28 mouse cellular contexts compared by ENCODE assay signal in genomic region chr2:170483914-170484313, GRCm38 (mm10). TPM values are rescaled to one million over a fixed set of nuclear protein-coding genes. Genes with fewer than 3 reads are reported as not detected.
DNase-seq lines count a peak whose midpoint lies in the region; TF ChIP-seq lines count a peak whose summit lies in the region.
"Had no signal": no experiment of that assay in that cellular context is flagged by ENCODE, and none has a peak within 500 bp of the region (broad histone marks: within the 10 kb centered on the region; RNA-seq: fewer than 3 reads in every experiment).

No protein-coding gene starts in this region.

- H3K27ac ChIP-seq in CH12.LX (ENCODE audit: insufficient read depth, low read depth), result no peak overlapping the region
- no peak overlapping the region for H3K27ac ChIP-seq in forebrain, embryonic 10.5 days
- H3K27ac ChIP-seq: embryonic facial prominence, embryonic 13.5 days; embryonic facial prominence, embryonic 15.5 days; forebrain, embryonic 13.5 days; forebrain, embryonic 15.5 days had no signal

- H3K4me2 ChIP-seq in CH12.LX (ENCODE audit: insufficient read depth, low read depth, poor library complexity, severe bottlenecking), result no peak overlapping the region
- H3K4me2 ChIP-seq: embryonic facial prominence, embryonic 13.5 days; embryonic facial prominence, embryonic 15.5 days; forebrain, embryonic 13.5 days; forebrain, embryonic 15.5 days had no signal

- 74% methylated on average over 11 of the region's 11 CpGs for WGBS in forebrain, embryonic 10.5 days

- DNase-seq in CH12.LX (ENCODE audit: extremely low read depth), result no peak
- DNase-seq in ES-CJ7 (ENCODE audit: low read depth, low spot score), result peak; percentile 63
- DNase-seq in ZHBTc4 (ENCODE audit: low read depth, low spot score), result peak; percentile 71
- DNase-seq in urinary bladder, adult 2 months (ENCODE audit: low spot score), result no peak
- DNase-seq in forebrain, embryonic 10.5 days (ENCODE audit: extremely low spot score, low spot score), result no peak
- DNase-seq in yolk sac, embryonic 10.5 days (ENCODE audit: low spot score), result no peak
- DNase-seq: adrenal gland, adult 2 months; adrenal gland, postnatal 10 days; adrenal gland, postnatal 25 days; cerebellum, adult 11 months; cerebellum, adult 18-20 months; cerebellum, adult 8-10 months; cerebellum, adult 9-11 months; cerebellum, postnatal 14 days; cerebellum, postnatal 36 days; embryo, embryonic 11 days; forebrain, postnatal 0 days had no signal

- dilution Hi-C loops in CH12.LX (cut with MboI; ENCODE audit: extremely low pct_ligation_motif_present, extremely low pct_unique_long_range_greater_than_20kb, low sequenced_read_pairs), result no loop called here

- H3K27me3 ChIP-seq in CH12.LX (replicated peaks), result peaks cover 69% of the 10 kb centered on the region
- H3K27me3 ChIP-seq in forebrain, embryonic 10.5 days (ENCODE audit: poor library complexity, severe bottlenecking), result peaks cover 25% of the 10 kb centered on the region
- H3K27me3 ChIP-seq: embryonic facial prominence, embryonic 15.5 days; forebrain, embryonic 13.5 days; forebrain, embryonic 15.5 days had no signal

- no peak overlapping the region for H3K9ac ChIP-seq in CH12.LX (ENCODE audit: insufficient read depth, low read depth)
- H3K9ac ChIP-seq: embryonic facial prominence, embryonic 13.5 days; embryonic facial prominence, embryonic 15.5 days; forebrain, embryonic 13.5 days; forebrain, embryonic 15.5 days; forebrain, postnatal 0 days had no signal

- no peaks in the 10 kb centered on the region for H3K79me2 ChIP-seq in CH12.LX (replicated peaks; ENCODE audit: control insufficient read depth, extremely low read depth, insufficient read depth, poor library complexity, severe bottlenecking)

- no peaks in the 10 kb centered on the region for H3K9me3 ChIP-seq in CH12.LX (replicated peaks; ENCODE audit: low read length)
- H3K9me3 ChIP-seq in forebrain, embryonic 10.5 days, result no peaks in the 10 kb centered on the region
- H3K9me3 ChIP-seq: embryonic facial prominence, embryonic 13.5 days; embryonic facial prominence, embryonic 15.5 days; forebrain, embryonic 13.5 days; forebrain, embryonic 15.5 days had no signal

- H3K36me3 ChIP-seq in CH12.LX (replicated peaks in 1 of 2; ENCODE audit: control insufficient read depth in 1 of 2, insufficient read depth in 1 of 2, low read length in 1 of 2), result no peaks in the 10 kb centered on the region
- no peaks in the 10 kb centered on the region for H3K36me3 ChIP-seq in forebrain, embryonic 10.5 days (replicated peaks)
- H3K36me3 ChIP-seq: embryonic facial prominence, embryonic 13.5 days; embryonic facial prominence, embryonic 15.5 days; forebrain, embryonic 15.5 days had no signal

- no peaks in the 10 kb centered on the region for H3K4me1 ChIP-seq in CH12.LX (ENCODE audit: control insufficient read depth in 1 of 2, insufficient read depth in 2 of 2)
- peaks cover 6% of the 10 kb centered on the region for H3K4me1 ChIP-seq in forebrain, embryonic 10.5 days
- H3K4me1 ChIP-seq: embryonic facial prominence, embryonic 13.5 days; embryonic facial prominence, embryonic 15.5 days had no signal

- no peak for TF ChIP-seq RAD21 in CH12.LX (IDR thresholded peaks at IDR 0.05; ENCODE audit: low read depth, low read length)

- no peak overlapping the region for H3K4me3 ChIP-seq in CH12.LX (replicated peaks in 1 of 3; ENCODE audit: low read depth in 2 of 3, low read length in 2 of 3, poor library complexity in 1 of 3)
- H3K4me3 ChIP-seq in forebrain, embryonic 10.5 days, result no peak overlapping the region
- H3K4me3 ChIP-seq: embryonic facial prominence, embryonic 13.5 days; embryonic facial prominence, embryonic 15.5 days; erythroblast, embryonic 14.5 days; forebrain, embryonic 13.5 days; forebrain, embryonic 15.5 days had no signal

- in situ Hi-C loops in CH12.LX (cut with MboI; ENCODE audit: low pct_ligation_motif_present, low pct_unique_long_range_greater_than_20kb, low sequenced_read_pairs), result no loop called here

- no peak for TF ChIP-seq CTCF in CH12.LX (conservative IDR thresholded peaks at IDR 0.05 in 1 of 2, IDR thresholded peaks at IDR 0.05 in 1 of 2; ENCODE audit: low read depth in 2 of 2, low read length in 2 of 2)

- TF ChIP-seq POLR2A in CH12.LX (IDR thresholded peaks at IDR 0.05; ENCODE audit: low read depth, low read length), result no peak

- no peak for TF ChIP-seq EP300 in CH12.LX (IDR thresholded peaks at IDR 0.05; ENCODE audit: low read length)

TF ChIP-seq in CH12.LX, 34 proteins besides CTCF, POLR2A, EP300 and RAD21:
- TF ChIP-seq MAX (IDR thresholded peaks at IDR 0.05; ENCODE audit: low read length) (peak; percentile 59), CHD2 (IDR thresholded peaks at IDR 0.05; ENCODE audit: low read length) (no peak)

RNA-seq across cellular contexts. Expression of gene Pfdn4, which starts 12.3 kb away (rescaled TPM):
- total RNA-seq in CH12.LX (2012; rRNA removed) (56.2 and 68.1 TPM in 2 replicates), CH12.LX (2014; rRNA removed) (222 and 254 TPM in 2 replicates)
- polyA plus RNA-seq in CH12.LX (2012; ENCODE audit: insufficient read length, low read depth), result 68.8 and 77.8 TPM in 2 replicates
- 24.3 and 31.9 TPM in 2 replicates for polyA plus RNA-seq in urinary bladder, adult 2 months (2012; rRNA removed)
- polyA plus RNA-seq in forebrain, embryonic 10.5 days (2016; fragmentation: Nextera tagmentation; extraction: Ambion mirVana), result 94.0 and 98.9 TPM in 2 replicates

RNA-seq across cellular contexts. Expression of gene Cyp24a1, which starts 13.0 kb away (rescaled TPM):
- not detected in 2 replicates for total RNA-seq in CH12.LX (2012; rRNA removed)
- total RNA-seq in CH12.LX (2014; rRNA removed), result not detected in 2 replicates
- polyA plus RNA-seq in CH12.LX (2012; ENCODE audit: insufficient read length, low read depth), result not detected in 2 replicates
- not detected in 2 replicates for polyA plus RNA-seq in urinary bladder, adult 2 months (2012; rRNA removed)
- 0.05 TPM in 1 of 2 replicates, not detected in the other for polyA plus RNA-seq in forebrain, embryonic 10.5 days (2016; fragmentation: Nextera tagmentation; extraction: Ambion mirVana)
- total RNA-seq: adrenal gland, adult 2 months; adrenal gland, postnatal 10 days; adrenal gland, postnatal 25 days; common myeloid progenitor, adult 5-6 weeks; ES-E14; forebrain, postnatal 0 days; MEL had no signal
- polyA plus RNA-seq: C2C12; embryonic facial prominence, embryonic 11.5 days; embryonic facial prominence, embryonic 13.5 days; erythroblast, embryonic 14.5 days; forebrain, embryonic 11.5 days; forebrain, postnatal 0 days had no signal

RNA-seq across cellular contexts. Expression of gene Bcas1, which starts 56.3 kb away (rescaled TPM):
- 0.17 TPM in 2 replicates for total RNA-seq in CH12.LX (2012; rRNA removed)
- not detected in 2 replicates for total RNA-seq in CH12.LX (2014; rRNA removed)
- polyA plus RNA-seq in CH12.LX (2012; ENCODE audit: insufficient read length, low read depth), result 0.44 TPM in 1 of 2 replicates, not detected in the other
- 6.9 and 7.5 TPM in 2 replicates for polyA plus RNA-seq in urinary bladder, adult 2 months (2012; rRNA removed)
- 0.49 and 0.50 TPM in 2 replicates for polyA plus RNA-seq in forebrain, embryonic 10.5 days (2016; fragmentation: Nextera tagmentation; extraction: Ambion mirVana)
- polyA plus RNA-seq: adrenal gland, adult 2 months; C2C12 had no signal

Comparison
In these comparisons a context has a peak if more than half of its experiments do, and no peak if none do; other contexts are left out.
1. DNase-seq: peak in ES-CJ7 (single experiment) and ZHBTc4 (single experiment); none in CH12.LX (single experiment), urinary bladder, adult 2 months (single experiment), forebrain, embryonic 10.5 days (single experiment) and yolk sac, embryonic 10.5 days (single experiment).